Mouse (Mus musculus) layer of hippocampus, postnatal 14 days (tissue): ENCODE measurements around the gene Gm3667. TPM values are rescaled to one million over a fixed set of nuclear protein-coding genes. Genes with fewer than 3 reads are reported as not detected.
A peak's percentile ranks its signal among the peaks of the same experiment; 100 is the strongest.
"Not testable (repeated sequence)": the region's sequence is repeated elsewhere in the genome, so short reads cannot be mapped to it uniquely, and the experiment has no call there.

Source experiments
- DNase-seq, 2 experiments: peaks; one replicate each; pipeline ENCODE4 v3.0.0; 2021 to 2022; ENCODE audit warnings: low spot score in 2 of 2, mixed read lengths in 1 of 2
- long read RNA-seq, 2 experiments: library from polyadenylated mRNA; stranded (forward); transcript quantifications; one replicate each; pipeline ENCODE4 v2.0.0; 2021
- total RNA-seq, 2 experiments: library from RNA; stranded (reverse); gene quantifications; 2 replicates each; pipeline ENCODE4 v1.2.3; 2021

Gm3667 gene
- 1 to 10 TPM; 1.8 to 1.9 TPM for total RNA-seq
- long read RNA-seq, experiment 1, partial matches to known transcripts: 0 of 6 reads
- long read RNA-seq, experiment 1, other reads (novel, unspliced or antisense): 6 of 6 reads
- long read RNA-seq, experiment 2, partial matches to known transcripts: 0 of 4 reads
- long read RNA-seq, experiment 2, other reads (novel, unspliced or antisense): 4 of 4 reads

DNA sequence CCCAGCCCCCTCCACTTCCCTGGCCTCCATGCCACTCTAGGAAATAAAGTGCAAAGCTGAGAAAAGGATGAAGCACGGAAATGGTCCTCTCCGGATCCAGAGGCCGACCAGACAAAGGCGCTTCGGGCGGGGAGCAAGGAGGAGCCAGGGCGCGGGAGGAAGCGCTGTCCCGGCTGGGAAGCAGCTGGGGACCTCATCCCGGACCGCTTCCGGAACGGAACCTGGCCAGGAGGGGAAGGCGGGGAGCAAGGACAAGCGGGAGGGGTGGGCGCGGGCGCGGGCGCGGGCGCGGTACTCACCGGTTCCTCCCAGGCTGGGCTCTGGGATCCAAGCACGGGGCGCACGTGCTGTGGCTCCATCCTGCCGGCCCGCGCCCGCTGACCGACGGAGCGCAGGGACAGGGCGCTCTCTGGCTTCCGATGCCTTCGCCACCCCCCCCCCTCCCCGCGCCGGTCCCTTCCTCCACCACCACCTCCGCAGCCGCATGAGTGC, at the start of gene Gm3667:
Gene Gm3667, minus strand, starts transcription at position 442 of the 492 bp plus-strand sequence.
- peak in 1 of 2 experiments; percentile 1 for DNase-seq

- DNase-seq: not testable (repeated sequence)
These were observed 10.1 kb upstream of the Gm3667 start for GRCm38 (mm10) chr14:6899881-6900280.

GRCm38 (mm10) chr14:6888811-6889210, 951 bp downstream of the Gm3667 start:
- DNase-seq: peak; percentile 36 to 43

- not testable (repeated sequence) for DNase-seq
These were observed 49.6 kb downstream of the Gm3667 start, which contains the start of gene Gm3642 for GRCm38 (mm10) chr14:6840211-6840610. Gm3642 (minus strand) TSS chr14:6840311.

- DNase-seq: not testable (repeated sequence)
These were observed 66.5 kb downstream of the Gm3667 start for GRCm38 (mm10) chr14:6823297-6823696.

Other genes starting within 250 kb of the Gm3667 start
- under 1 TPM in 1 of 2 experiments, not detected in 1; 0.30 TPM for gene Gm10251, start 205.8 kb downstream of the Gm3667 start, total RNA-seq
- not detected for gene Gm8050, start 169.7 kb downstream of the Gm3667 start, total RNA-seq
- 1 to 10 TPM; 3.1 to 4.3 TPM for gene Gm3636, start 147.6 kb downstream of the Gm3667 start, total RNA-seq
- not detected for gene Gm8362, start 115.6 kb downstream of the Gm3667 start, total RNA-seq
- gene Gm3642, start 49.7 kb downstream of the Gm3667 start, total RNA-seq: not detected
- under 1 TPM in 1 of 2 experiments, not detected in 1; 0.21 TPM for gene Gm6356, start 83.9 kb upstream of the Gm3667 start, total RNA-seq
- gene Gm10406, start 137.5 kb upstream of the Gm3667 start, total RNA-seq: 1 to 10 TPM in 1 of 2 experiments, under 1 TPM in 1; 0.37 to 1.4 TPM
- gene Gm3685, start 155.0 kb upstream of the Gm3667 start, total RNA-seq: not detected
- gene Gm3696, start 210.7 kb upstream of the Gm3667 start, total RNA-seq: 1 to 10 TPM; 2.3 to 2.8 TPM
- gene Gm6676, start 235.4 kb upstream of the Gm3667 start, total RNA-seq: not detected